Mouse (Mus musculus) kidney, postnatal 0 days (tissue): ENCODE results near the gene Fyn. TPM values are rescaled to one million over a fixed set of nuclear protein-coding genes. Genes with fewer than 3 reads are reported as not detected.

ENCODE experiments used
- ATAC-seq: fragments of 200-750 bp; cut with Nextera tagmentation; replicated peaks from 2 replicates; pipeline ENCODE4 v1.8.0; 2017; ENCODE audit warnings: low read depth, moderate number of reproducible peaks, moderate TSS enrichment, moderate library complexity; ENCODE audit not compliant: low FRiP score
- DNase-seq: peaks from one replicate; pipeline ENCODE4 v3.0.0-alpha.2; 2016; ENCODE audit warnings: low spot score
- H3K27ac ChIP-seq: fragments of 300-500 bp; sonication (generic); 2 replicates; pipeline ENCODE4 v1.5.1; 2014; ENCODE audit warnings: mild to moderate bottlenecking
- H3K27me3 ChIP-seq: fragments of 300-500 bp; sonication (generic); 2 replicates; pipeline ENCODE4 v1.6.1; 2014; ENCODE audit warnings: low read length, mixed read lengths; ENCODE audit not compliant: insufficient read depth
- H3K36me3 ChIP-seq: fragments of 300-500 bp; sonication (generic); 2 replicates; pipeline ENCODE4 v1.6.1; 2014; ENCODE audit warnings: low read length, mixed read lengths; ENCODE audit not compliant: insufficient read depth
- H3K4me1 ChIP-seq: fragments of 300-500 bp; sonication (generic); replicated peaks from 2 replicates; pipeline ENCODE4 v1.6.1; 2014; ENCODE audit warnings: antibody characterized with exemption, low read length, mixed read lengths; ENCODE audit not compliant: insufficient read depth
- H3K4me2 ChIP-seq: fragments of 300-500 bp; sonication (generic); 2 replicates; pipeline ENCODE4 v1.6.1; 2014; ENCODE audit warnings: mild to moderate bottlenecking, low read length, moderate library complexity, mixed read lengths
- H3K4me3 ChIP-seq: fragments of 300-500 bp; sonication (generic); replicated peaks from 2 replicates; pipeline ENCODE4 v1.5.1; 2014; ENCODE audit warnings: low read depth, low read length
- H3K9ac ChIP-seq: fragments of 300-500 bp; sonication (generic); 2 replicates; pipeline ENCODE4 v1.6.1; 2014; ENCODE audit warnings: low read depth, low read length
- H3K9me3 ChIP-seq: fragments of 300-500 bp; sonication (generic); replicated peaks from 2 replicates; pipeline ENCODE4 v1.6.1; 2016; ENCODE audit warnings: low read length, inconsistent platforms, mixed read lengths
- CTCF ChIP-seq: IDR thresholded peaks from 2 replicates; pipeline ENCODE4 v1.5.1; 2016; ENCODE audit warnings: antibody characterized with exemption, low read depth, mild to moderate bottlenecking, moderate library complexity
- WGBS: fragments of 180-500 bp; shearing (Covaris S2); extraction: QIAGEN DNeasy Blood & Tissue Kit; methylation state at CpG from one replicate; pipeline ENCODE4 v1.1.7; 2014; 5-methylcytosine and 5-hydroxymethylcytosine counted together
- polyA plus RNA-seq: library from polyadenylated mRNA; unstranded; fragments of >200 nt; fragmentation: Nextera tagmentation; extraction: Ambion mirVana; gene quantifications from 2 replicates; pipeline ENCODE4 v1.2.1, GENCODE M21; 2015

The Fyn gene
- polyA plus RNA-seq, 1 experiment from 2014 or later, result 27.8 TPM

GRCm38 (mm10) chr10:39421772-39422171 lies 53.1 kb downstream of the Fyn start:
- no peak for TF ChIP-seq CTCF
- Histone ChIP-seq H3K27me3 (no peaks in the 10 kb centered on the region), H3K27ac (no peak overlapping the region), H3K4me1 (peaks cover 10% of the 10 kb centered on the region), H3K4me3 (no peak overlapping the region), H3K9ac (no peak overlapping the region), H3K9me3 (no peaks in the 10 kb centered on the region), H3K36me3 (0 out of 2 replicates have a peak, but pooled peaks cover 3% of the 10 kb centered on the region), H3K4me2 (no peak overlapping the region)
- DNase-seq (no peak), ATAC-seq (no peak)
- WGBS, result 76% methylated on average over 9 of the region's 9 CpGs

- H3K9me3 ChIP-seq, result no peaks in the 10 kb centered on the region
- H3K4me2 ChIP-seq, result no peak overlapping the region
- ATAC-seq (no peak), DNase-seq (no peak)
- 0 out of 2 replicates have a peak, but pooled peaks cover 3% of the 10 kb centered on the region for H3K36me3 ChIP-seq
- no peak overlapping the region for H3K4me3 ChIP-seq
- no peak overlapping the region for H3K9ac ChIP-seq
- peaks cover 10% of the 10 kb centered on the region for H3K4me1 ChIP-seq
- WGBS, result 94% methylated on average over 3 of the region's 3 CpGs
- no peak overlapping the region for H3K27ac ChIP-seq
- TF ChIP-seq CTCF, result no peak
- H3K27me3 ChIP-seq, result no peaks in the 10 kb centered on the region
Observed at GRCm38 (mm10) chr10:39424643-39425042, 56.0 kb downstream of the Fyn start.

GRCm38 (mm10) chr10:39426033-39426432 lies 57.4 kb downstream of the Fyn start:
- Histone ChIP-seq H3K9ac (no peak overlapping the region), H3K4me1 (peaks cover 3% of the 10 kb centered on the region), H3K4me3 (no peak overlapping the region), H3K4me2 (no peak overlapping the region), H3K9me3 (no peaks in the 10 kb centered on the region), H3K27me3 (no peaks in the 10 kb centered on the region), H3K27ac (no peak overlapping the region), H3K36me3 (0 out of 2 replicates have a peak, but pooled peaks cover 3% of the 10 kb centered on the region)
- ATAC-seq (no peak), DNase-seq (no peak)
- WGBS, result 87% methylated on average over 3 of the region's 3 CpGs
- no peak for TF ChIP-seq CTCF

- Histone ChIP-seq H3K9ac (no peak overlapping the region), H3K4me3 (no peak overlapping the region), H3K27ac (no peak overlapping the region), H3K9me3 (no peaks in the 10 kb centered on the region), H3K36me3 (0 out of 2 replicates have a peak, but pooled peaks cover 3% of the 10 kb centered on the region), H3K4me1 (0 out of 2 replicates have a peak, but pooled peaks cover 2% of the 10 kb centered on the region), H3K4me2 (no peak overlapping the region), H3K27me3 (no peaks in the 10 kb centered on the region)
- DNase-seq, result no peak
- WGBS, result 44% methylated on average over 5 of the region's 5 CpGs
- no peak for ATAC-seq
- TF ChIP-seq CTCF, result no peak
Observed at GRCm38 (mm10) chr10:39426833-39427490, 58.3 kb downstream of the Fyn start.

GRCm38 (mm10) chr10:39429661-39430060 lies 61.0 kb downstream of the Fyn start:
- TF ChIP-seq CTCF, result no peak
- DNase-seq (no peak), ATAC-seq (no peak)
- no peaks in the 10 kb centered on the region for H3K9me3 ChIP-seq
- H3K4me1 ChIP-seq, result 0 out of 2 replicates have a peak, but pooled peaks cover 2% of the 10 kb centered on the region
- no peak overlapping the region for H3K4me3 ChIP-seq
- H3K27me3 ChIP-seq, result no peaks in the 10 kb centered on the region
- H3K9ac ChIP-seq, result no peak overlapping the region
- 0 out of 2 replicates have a peak, but pooled peaks cover under 1% of the 10 kb centered on the region for H3K36me3 ChIP-seq
- H3K27ac ChIP-seq, result 0 out of 2 replicates have a peak overlapping the region, but pooled peaks have one; percentile 3
- no peak overlapping the region for H3K4me2 ChIP-seq
- WGBS, result 56% methylated on average over 4 of the region's 4 CpGs

GRCm38 (mm10) chr10:39430074-39430764 lies 61.6 kb downstream of the Fyn start:
- peak; percentile 40; the same call in 1 of the 2 replicates for ATAC-seq
- Histone ChIP-seq H3K9ac (no peak overlapping the region), H3K4me2 (no peak overlapping the region), H3K27ac (0 out of 2 replicates have a peak overlapping the region, but pooled peaks have one; percentile 3), H3K4me3 (no peak overlapping the region), H3K9me3 (no peaks in the 10 kb centered on the region), H3K27me3 (no peaks in the 10 kb centered on the region), H3K36me3 (no peaks in the 10 kb centered on the region), H3K4me1 (0 out of 2 replicates have a peak, but pooled peaks cover 2% of the 10 kb centered on the region)
- no peak for TF ChIP-seq CTCF
- DNase-seq, result peak; percentile 82
- WGBS, result 31% methylated on average over 14 of the region's 14 CpGs
